Mouse (Mus musculus): Measurements from ENCODE around the gene Tnnc2. TPM values are rescaled to one million over a fixed set of nuclear protein-coding genes. Genes with fewer than 3 reads are reported as not detected.
A peak's percentile ranks its signal among the peaks of the same experiment; 100 is the strongest.

Gene Tnnc2
- total RNA-seq, 2 experiments from 2014 or later, result 10.8 TPM; not detected in 1

DNA sequence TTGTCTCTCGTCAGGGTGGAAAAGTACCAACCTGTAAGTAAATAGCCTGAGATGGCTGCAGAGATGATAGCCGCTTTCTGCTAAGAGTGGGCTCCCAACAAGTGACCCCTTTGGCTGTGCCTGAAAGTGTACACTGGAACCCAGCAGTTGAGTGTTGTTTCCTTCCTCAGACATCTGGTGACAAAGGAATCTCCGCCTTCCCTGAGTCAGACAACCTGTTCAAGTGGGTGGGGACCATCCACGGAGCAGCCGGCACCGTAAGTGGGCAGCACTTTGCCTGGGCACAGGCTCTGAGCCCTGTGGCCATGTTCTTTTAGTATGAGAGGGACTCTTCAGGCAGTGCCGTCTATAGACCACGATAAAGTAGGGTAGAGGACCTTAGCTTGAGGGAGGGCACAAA lies 8.6 kb downstream of the Tnnc2 start:
- DNase-seq, result no peak

DNA sequence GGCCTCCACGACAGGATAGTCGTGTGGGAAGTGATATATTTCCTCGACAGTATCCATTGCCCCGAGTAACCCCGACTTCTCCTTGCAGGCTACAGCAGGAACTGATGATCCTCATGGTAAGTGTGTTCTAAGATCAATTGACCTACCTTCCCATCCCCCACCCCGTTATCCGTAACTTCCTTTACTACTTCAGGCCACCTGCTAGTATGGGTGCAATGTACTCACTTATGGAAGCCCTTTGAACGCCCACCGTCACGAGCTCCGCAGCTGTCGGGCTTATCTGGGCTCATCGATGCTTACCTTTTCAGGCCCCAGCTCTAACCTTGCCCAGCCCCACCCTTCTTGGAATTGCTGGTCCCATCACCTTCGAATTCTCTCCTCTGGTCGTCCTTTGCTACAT lies 9.5 kb downstream of the Tnnc2 start:
- DNase-seq, result no peak

DNA sequence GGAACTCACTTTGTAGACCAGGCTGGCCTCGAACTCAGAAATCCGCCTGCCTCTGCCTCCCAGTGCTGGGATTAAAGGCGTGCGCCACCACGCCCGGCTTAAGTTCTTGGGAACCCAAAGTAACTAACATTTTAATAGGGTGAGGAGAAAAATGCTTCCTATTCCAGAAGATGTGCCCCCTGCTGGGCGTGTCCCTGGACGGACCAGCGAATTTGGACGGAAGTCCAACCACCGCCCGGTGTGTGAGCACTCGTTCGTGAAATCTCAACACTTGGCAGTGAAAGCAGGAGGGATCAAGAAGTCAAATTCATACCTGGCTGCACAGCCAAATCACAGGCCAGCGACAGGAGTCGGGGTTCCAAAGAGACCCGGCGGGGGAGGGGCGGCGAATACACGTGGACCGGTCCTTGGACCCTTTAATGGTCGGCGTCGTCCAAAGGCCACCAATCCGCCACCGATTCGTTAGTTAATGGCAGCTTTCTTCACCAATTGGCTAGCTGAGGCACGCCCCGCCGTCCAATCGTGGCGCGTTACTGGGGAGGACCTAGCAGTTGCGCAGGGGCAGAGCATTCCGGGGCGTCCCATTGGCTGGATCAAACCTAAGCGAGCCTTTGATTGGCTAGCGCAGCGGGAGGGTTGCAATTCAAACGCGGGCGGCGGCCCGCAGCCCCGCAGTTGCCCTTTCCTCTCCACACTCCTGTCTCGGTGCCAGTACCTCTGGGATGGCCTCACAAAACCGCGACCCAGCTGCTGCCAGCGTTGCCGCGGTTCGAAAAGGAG lies 10.3 kb downstream of the Tnnc2 start, which contains the start of gene Ube2c:
Ube2c (plus strand) TSS at position 641 of the 780 bp plus-strand sequence.
- peak; percentile 98 for DNase-seq

DNA sequence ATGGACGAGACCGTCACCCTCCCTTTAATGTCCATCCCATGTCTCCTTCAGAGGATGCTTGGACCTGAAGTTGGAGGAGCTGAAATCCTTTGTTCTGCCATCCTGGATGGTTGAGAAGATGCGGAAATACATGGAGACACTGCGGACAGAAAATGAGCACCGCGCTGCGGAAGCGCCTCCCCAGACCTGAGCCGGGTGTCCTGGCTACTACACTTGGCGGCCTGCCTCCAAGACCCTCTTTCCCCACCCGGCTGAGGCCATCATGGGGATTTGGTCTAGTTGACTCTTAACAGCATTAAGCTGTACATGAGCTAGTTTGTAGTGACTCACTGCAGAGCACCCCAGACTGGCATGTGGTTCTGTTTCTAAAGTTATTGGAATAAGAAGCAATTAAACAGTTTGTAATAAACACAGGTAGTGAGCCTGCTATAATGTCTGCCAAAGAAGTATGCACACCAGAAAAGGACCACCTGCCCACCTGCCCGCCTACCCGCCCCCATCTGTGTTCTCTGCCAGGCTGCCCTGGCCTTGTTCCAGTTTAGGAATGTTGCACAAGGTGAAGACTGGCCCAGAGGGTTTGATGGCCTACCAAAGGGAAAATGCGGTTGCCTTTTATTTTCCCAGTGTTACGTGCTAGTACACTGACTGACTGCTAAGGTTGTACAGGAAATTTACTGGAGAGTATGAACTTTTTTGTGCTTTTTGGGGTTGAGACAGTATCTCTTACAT lies 11.8 kb downstream of the Tnnc2 start:
- DNase-seq, result peak; percentile 47

DNA sequence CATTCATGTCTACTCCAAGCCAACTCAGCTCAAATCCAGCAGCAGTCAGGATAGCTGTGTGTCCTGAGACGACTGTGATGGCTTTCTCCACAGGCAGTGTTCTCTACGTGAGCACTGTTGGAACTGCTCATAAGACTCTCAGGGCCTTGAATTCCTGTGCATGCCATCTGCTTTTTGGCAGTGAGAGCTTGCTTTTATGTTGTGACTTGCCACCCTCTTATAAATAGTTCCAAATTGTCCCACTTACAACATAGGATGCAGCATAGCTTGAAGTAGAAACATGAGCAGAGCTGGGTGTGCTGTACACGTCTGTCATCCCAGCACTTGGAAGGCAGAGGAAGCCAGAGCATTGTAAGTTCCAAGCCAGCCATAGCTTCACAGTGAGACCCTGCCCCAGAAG lies 13.9 kb downstream of the Tnnc2 start:
- no peak for DNase-seq

DNA sequence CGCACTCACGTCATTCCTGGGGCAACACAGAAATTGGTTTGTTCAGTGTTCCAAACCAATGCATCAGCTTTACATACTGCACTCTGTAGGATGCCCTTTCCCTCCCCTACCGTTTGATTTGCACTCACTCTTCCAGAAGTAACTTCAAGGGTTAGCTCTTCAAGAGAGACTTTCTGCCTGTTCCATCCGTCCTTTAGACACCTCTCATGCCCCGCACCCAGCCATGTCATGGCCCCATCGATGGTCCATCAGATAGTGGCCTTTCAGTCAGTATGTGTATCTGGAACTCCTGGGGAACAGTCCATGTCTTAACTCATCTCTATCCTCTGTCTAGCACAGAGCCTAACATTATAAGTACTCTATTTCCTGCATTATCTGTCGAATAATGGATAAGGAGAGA lies 17.2 kb downstream of the Tnnc2 start:
- no peak for DNase-seq

DNA sequence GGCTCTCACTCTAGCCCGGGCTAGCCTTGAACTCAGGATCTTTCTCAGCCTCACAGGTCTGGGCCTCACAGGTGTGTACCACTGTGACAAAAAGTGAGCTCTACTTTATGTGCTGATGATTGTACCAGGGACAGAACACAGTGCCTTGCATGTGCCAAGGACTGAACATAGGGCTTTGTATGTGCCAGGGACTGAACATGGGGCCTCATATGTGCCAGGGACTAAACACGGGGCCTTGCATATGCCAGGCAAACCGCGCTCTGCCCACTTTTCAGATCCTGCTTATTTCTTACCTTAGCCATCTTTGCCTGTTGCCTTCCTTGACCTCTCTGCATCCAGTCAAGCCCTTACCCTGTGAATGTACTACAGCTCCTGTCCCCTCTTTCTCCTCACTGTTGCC lies 17.8 kb downstream of the Tnnc2 start:
- no peak for DNase-seq

DNA sequence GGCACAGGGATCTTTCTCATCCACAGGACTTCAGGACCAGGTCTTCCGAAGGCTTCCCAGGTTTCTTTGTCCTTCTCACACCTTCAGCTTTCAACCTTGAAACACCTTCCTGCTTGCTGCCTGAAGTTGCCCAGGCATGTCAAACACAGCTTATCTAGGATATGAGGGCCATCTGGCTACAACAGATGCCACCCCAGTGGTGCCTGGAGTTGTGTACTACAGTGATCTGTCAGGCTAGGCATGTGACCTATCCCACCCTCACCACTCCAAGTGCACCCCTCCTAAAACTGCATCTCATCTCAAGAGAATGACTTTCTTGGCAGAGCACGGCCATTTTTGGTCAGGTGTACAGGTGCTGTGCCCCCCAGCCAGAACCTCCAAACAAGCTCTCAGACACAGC lies 18.3 kb downstream of the Tnnc2 start:
- DNase-seq, result no peak

DNA sequence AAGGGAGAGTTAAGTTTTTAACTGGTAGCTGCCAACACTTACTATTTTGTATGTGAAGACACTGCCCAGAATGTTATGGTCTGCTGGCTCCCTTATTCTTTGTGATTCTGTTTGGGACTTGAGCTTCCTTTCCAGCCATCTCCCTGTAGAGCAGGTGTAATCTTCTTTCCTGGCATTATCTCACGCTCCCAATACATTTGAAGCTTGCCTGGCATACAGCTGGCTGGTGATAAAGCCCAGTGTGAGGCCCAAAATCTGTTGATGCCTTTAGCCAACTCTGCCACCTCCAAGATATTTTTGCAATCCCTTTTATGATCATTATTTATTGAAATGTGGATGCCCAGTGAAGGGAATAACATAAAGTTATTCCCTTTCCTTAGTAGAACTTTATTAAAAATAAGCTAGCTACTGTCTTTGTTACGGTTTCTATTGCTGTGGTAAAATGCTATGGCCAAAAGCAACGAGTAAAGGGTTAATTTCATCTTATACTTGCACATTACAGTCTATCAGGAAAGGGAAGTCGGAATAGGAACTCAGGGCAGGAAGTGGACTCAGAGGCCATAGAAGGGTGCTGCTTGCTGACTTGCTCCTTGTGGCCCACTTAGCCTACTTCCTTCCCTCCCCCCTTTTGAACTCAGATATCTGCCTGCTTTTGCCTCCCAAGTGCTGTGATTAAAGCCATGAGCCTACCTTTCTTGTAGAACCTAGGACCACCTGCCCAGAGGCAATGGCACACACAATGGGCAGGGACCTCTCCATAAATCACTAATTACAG lies 19.5 kb downstream of the Tnnc2 start:
- DNase-seq, result no peak

DNA sequence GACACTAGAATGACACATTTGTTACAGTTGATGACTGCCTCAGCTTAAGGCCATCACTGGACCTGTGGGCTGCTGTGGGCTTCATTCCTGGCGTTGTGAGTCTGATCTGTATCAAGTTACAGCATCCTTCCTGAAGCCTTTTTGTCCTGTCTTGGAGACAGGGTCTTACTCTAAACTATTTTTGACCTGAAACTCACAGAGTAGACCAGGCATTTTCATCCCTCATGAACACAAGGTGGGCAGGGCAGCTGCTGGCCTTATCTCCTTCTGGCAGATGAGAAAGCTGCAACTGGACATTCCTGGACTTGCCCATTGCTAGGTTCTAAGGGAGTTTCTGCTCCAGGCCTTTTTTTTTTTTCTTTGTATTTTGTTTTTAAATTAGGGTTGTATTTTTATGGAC lies 21.1 kb downstream of the Tnnc2 start:
- DNase-seq, result no peak

DNA sequence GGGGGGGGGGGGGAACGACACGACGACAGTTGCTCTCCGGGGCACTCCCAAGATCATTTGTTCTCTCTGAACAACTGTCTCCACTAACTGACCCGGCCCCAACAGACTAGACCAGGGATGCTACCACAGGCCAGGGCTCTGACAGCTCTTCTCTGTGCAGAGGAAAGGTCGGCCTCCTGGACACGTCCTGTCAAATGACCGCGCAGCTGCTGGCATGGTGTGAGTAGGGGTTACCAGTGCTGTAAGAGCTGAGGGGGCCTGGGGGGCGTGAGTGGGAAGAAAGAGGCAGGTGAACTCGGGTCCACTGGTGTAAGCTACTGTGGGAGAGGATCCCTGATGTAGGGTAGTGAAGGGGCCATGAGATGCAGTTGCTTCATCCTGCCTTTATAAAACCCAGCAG lies 21.9 kb downstream of the Tnnc2 start:
- DNase-seq, result no peak

DNA sequence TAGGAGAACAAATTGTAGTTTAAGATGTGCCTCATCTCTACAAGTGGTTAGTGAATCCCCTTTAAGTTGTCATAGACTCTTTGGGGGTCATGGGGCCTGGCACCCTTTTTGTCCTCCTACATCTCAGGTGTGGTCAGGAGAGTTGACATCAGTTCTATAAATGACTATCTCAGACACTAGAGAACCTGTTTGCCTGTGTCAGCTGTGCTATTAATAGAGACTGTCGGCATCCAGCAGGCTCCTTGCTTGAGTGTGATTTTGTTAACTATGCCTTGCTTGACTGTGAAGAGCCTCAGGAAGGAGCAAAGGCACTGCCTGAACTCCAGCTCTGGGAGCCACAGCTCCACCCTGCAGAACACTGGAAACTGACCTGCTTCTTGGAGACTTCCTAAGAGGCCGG lies 25.0 kb downstream of the Tnnc2 start:
- peak; percentile 29 for DNase-seq

DNA sequence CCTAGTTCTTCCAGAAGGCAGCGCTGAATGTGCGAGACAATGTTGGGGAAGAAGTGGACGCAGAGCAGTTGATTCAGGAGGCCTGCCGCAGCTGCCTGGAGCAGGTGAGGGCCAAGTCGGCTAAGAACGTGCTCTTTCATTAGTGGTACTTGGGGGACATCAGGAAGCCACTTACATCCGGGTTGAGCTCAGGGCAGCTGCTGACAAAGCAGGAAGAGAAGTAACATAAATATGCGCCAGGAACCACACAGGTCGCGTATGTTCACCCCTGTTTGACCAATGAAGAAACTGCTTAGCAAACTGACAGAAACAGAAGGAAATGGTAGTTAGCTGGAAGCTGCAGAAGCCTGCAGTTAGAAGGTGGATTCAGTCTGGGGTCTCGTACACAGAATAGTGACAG lies 25.7 kb downstream of the Tnnc2 start:
- no peak for DNase-seq

DNA sequence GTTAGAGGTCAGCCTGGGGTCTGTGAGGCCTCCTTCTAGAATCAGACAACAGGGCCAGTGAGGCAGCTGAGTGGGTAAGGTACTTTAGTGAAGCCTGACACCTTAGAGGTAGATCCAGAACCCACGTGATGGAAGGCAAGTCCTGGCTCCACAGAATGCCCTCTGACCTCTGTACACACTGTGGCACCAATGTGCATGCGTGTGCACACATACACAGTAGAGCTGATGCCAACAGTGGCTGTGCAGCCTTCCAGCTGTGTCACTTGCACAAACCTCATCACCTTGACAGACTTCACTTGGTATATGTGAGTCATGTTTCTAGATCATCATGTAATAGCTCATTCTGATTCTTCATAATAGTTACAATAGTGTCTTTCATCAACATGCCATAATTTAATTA lies 27.3 kb downstream of the Tnnc2 start:
- no peak for DNase-seq

DNA sequence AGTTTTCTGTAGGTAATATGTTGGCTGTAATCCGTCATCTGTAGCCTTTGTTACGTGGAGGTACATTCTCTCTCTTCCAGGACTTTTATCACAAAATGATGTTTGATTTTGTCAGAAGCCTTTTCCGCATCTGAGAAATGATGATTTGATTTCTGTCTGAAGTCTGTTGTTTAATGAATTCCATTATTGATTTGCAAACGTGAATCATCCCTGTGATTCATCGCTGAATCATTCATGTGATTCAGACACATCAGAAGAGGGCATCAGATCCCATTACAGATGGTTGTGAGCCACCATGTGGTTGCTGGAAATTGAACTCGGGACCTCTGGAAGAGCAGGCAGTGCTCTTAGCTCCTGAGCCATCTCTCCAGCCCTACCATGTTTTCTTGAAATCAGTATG lies 30.8 kb downstream of the Tnnc2 start:
- DNase-seq, result no peak

DNA sequence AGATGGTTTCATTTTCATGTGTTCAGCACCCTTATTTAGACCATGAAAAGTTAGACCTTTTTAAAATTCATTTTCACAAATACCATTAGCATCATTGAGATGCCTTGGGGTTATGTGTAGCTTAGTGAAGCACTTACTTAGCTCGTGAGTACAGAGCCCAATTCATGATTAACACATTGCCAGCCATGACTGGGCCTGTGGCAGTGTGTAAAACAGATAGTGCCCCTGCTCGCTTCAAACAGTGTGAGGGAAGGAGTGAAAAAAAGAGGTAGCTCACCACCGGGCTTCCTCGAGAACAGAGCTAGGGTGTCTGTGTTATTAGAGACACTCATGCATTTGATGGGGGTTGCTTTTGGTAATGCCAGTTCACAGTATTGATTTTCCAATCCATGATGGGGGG lies 31.6 kb downstream of the Tnnc2 start:
- DNase-seq, result no peak

DNA sequence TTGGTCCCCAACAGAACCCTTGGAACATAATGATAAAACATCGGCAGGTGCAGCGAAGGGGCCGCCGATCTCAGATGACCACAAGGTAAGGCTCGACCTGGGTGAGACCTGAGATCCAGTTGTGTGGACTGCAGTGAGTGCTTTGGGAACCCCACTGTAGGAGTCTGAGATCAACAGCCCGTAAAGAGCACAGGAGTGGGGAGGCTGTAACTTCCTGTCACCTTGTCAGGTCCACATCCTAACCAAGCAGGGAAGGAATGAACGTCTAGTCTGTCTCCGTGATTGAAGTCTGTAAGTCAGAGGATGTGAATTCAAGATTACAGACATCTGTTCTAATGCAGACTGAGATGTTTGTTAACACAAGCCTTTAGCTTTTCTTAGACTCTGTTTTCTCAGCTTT lies 33.1 kb downstream of the Tnnc2 start:
- no peak for DNase-seq

DNA sequence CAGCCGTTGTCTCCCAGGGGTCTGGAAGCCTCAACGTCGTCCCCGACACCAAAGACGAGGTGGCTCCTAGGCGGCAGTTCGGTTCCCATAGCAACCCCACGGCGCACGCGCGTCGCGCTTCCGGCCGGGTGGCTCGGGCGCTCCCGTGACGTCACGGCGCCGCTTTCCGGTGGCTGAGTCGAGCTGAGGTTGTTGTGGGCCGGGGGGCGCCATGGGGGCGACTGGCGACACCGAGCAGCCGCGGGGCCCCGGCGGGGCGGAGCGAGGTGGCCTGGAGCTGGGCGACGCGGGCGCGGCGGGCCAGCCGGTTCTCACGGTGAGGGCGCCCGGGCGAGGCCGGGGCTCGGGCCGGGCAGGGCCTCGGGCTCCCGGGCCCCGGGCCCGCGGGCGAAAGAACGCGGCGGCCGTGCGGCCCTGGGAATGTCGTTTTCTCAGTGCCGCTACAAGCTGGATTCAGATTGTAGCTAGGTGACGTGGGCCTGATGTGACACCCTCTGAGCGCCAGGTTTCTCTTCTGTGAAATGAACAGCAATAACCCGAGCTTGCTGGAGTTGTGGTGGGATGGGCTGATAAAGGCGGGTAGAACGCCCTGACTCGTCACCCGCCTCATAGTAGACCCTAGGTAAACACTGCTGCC lies 33.8 kb downstream of the Tnnc2 start, which contains the start of the genes Wfdc3 and Dnttip1:
Wfdc3 (minus strand) TSS at position 89 of the 637 bp plus-strand sequence.
Dnttip1 (plus strand) TSS at position 141 of the 637 bp plus-strand sequence.
- peak; percentile 95 for DNase-seq

DNA sequence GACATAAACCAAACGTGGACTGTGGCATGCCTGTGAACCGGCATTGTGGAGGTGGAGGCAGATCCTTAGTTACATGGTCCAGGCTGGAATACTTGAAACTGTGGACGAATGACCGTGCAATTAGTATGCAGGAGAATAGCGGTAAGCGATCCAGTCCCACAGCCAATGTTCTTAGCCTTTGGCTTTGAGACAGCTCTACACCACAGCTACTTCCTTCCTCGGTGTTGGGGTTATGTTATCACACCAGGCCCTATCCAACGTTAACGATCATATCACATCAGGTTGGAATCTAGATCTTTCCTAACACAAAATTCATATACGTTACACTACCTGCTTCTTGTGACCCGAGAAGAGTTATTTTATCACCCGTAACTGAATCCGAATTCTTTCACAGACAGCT lies 34.8 kb downstream of the Tnnc2 start:
- no peak for DNase-seq

DNA sequence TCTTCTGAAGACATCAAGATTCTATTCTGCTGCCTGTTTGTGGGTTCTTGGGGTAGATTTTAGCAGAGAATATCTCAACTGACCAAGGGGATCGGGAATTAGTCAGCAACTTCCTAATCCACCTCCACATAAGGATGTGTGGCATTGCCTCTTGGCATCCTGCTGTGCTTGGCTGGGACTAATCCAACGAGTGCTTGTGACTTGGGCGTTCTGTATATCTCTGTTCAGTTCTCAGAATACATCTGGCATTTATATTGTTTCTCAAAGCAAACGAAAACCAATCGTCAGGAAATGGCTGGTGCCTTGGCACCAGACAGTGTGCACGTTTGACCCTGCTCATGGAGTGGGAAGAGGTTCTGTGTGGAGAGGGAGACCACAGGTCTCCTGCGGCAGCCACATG lies 39.9 kb downstream of the Tnnc2 start:
- no peak for DNase-seq

DNA sequence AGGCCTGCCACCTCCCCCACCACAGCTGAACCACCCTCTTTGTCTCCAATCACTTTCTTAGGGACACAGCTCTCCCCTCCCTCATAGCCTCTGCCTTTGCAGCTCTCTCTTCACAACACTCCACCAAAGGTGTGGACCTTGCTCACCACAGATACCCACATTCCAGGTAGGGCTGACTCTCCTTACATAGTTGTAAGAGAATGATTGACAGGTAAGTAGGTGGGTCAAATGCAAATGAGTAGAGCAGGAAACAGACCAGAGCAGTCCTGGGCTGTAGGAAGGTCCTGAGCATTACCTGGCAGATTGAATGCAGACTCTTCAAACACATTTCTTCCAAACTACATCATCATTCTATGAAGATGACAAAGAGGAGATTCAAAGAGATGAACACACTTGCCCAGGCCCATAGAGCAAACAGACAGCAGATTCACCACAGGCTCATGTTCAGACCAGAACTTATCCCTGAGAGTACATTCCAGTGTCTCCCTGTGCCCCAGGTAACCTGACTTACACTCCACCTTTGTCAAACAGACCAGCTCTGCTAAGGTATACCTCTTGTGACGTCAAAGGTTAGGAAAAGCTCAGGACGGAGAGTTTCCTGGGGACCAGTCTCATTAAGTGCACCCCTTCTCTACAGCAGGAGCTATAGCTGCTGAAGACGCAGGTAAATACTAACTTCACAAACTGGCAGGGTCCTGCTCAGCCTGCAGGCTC lies 42.2 kb downstream of the Tnnc2 start:
- DNase-seq, result no peak

DNA sequence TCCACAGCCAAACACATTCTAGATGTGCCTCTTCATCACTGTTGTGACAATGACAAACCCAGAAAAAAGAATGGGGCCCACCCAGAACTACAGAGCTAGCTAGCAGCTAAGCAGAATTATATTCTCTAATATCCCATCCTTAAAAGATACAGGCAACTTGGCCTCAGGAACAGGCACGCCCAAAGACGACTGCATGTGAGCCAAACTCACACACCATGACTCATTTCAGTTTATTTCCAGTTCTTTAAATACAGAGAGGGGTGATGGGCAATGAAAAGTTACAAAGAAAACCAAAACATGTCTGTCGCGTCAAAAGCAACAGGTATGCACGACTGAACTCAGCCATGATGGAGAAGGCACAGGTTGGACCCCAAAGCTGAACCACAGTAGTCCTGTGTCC lies 44.3 kb downstream of the Tnnc2 start:
- no peak for DNase-seq
